Mouse (Mus musculus): ENCODE results near the gene Celf1. TPM values are rescaled to one million over a fixed set of nuclear protein-coding genes. Genes with fewer than 3 reads are reported as not detected.
"Not testable (repeated sequence)": the region's sequence is repeated elsewhere in the genome, so short reads cannot be mapped to it uniquely, and the experiment has no call there.

Celf1 gene
- polyA plus RNA-seq, 1 experiment from 2014 or later, result 34.9 TPM

GRCm38 (mm10) chr2:91019911-91020310 is 79.7 kb downstream of the Celf1 start:
- Histone ChIP-seq H3K9ac (ENCODE audit: low read depth, low read length) (no peak overlapping the region), H3K27me3 (replicated peaks; ENCODE audit: control insufficient read depth, insufficient read depth, low read length) (no peaks in the 10 kb centered on the region), H3K4me3 (ENCODE audit: low read depth, low read length) (no peak overlapping the region), H3K4me1 (replicated peaks; ENCODE audit: control insufficient read depth, insufficient read depth, low read length) (no peaks in the 10 kb centered on the region), H3K27ac (ENCODE audit: low read depth, low read length) (no peak overlapping the region), H3K4me2 (replicated peaks; ENCODE audit: low read depth) (no peak overlapping the region), H3K36me3 (ENCODE audit: control insufficient read depth, insufficient read depth) (peaks cover 39% of the 10 kb centered on the region), H3K9me3 (ENCODE audit: control insufficient read depth) (no peaks in the 10 kb centered on the region)
- no peak for ATAC-seq
- no peak for TF ChIP-seq CTCF (IDR thresholded peaks at IDR 0.05; ENCODE audit: low read depth)
- 95% methylated on average over 3 of the region's 3 CpGs for WGBS

- not testable (repeated sequence) for H3K4me1 ChIP-seq (replicated peaks; ENCODE audit: control insufficient read depth, insufficient read depth, low read length); H3K27ac ChIP-seq (ENCODE audit: low read depth, low read length); ATAC-seq; H3K27me3 ChIP-seq (replicated peaks; ENCODE audit: control insufficient read depth, insufficient read depth, low read length); H3K4me3 ChIP-seq (ENCODE audit: low read depth, low read length); H3K9ac ChIP-seq (ENCODE audit: low read depth, low read length); H3K9me3 ChIP-seq (ENCODE audit: control insufficient read depth); H3K4me2 ChIP-seq (replicated peaks; ENCODE audit: low read depth)
- peaks cover 21% of the 10 kb centered on the region for H3K36me3 ChIP-seq (ENCODE audit: control insufficient read depth, insufficient read depth)
- 96% methylated on average over 7 of the region's 7 CpGs for WGBS
Measured at GRCm38 (mm10) chr2:91022266-91022665, 82.1 kb downstream of the Celf1 start.

DNA sequence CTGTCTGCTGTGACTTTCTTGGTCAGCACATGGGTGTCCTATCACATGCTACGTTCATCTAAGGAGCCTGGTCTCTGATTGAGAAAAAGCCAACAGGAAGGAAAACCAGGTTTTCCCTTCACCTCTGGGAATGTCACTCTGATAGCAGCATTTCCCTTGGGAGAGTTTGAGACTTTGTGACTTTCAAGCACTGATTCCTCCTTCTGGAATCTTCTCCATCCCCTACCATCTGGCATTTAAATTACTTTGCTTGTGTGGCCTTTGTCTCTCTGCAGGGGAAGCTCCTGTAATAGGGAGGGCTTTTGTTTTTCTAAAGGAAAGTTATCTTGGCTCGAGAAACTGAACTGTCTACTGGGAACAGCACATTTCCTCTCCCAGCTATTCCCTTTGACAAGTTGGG is 82.9 kb downstream of the Celf1 start:
- H3K36me3 ChIP-seq (ENCODE audit: control insufficient read depth, insufficient read depth), result peaks cover 12% of the 10 kb centered on the region
- ATAC-seq, result no peak

DNA sequence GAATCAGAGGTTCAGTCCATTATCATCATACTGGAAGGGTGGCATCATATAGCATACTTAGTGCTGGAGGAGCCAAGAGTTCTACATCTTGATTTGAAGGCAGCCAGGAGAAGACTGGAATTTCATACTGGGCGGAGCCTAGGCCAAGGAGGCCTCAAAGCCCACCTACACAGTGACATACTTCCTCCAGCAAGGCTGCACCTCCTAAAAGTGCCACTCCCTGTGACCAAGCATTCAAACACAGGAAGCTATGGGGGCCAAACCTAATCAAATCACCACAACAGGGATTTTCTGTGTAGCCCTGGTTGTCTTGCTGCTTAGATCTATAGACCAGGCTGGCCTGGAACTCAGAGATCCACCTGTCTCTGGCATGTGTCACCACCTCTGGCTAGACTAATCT is 83.8 kb downstream of the Celf1 start:
- Histone ChIP-seq H3K27me3 (replicated peaks; ENCODE audit: control insufficient read depth, insufficient read depth, low read length) (no peaks in the 10 kb centered on the region), H3K9ac (ENCODE audit: low read depth, low read length) (no peak overlapping the region), H3K9me3 (ENCODE audit: control insufficient read depth) (no peaks in the 10 kb centered on the region), H3K36me3 (ENCODE audit: control insufficient read depth, insufficient read depth) (peaks cover 12% of the 10 kb centered on the region), H3K4me2 (replicated peaks; ENCODE audit: low read depth) (no peak overlapping the region), H3K4me3 (ENCODE audit: low read depth, low read length) (no peak overlapping the region), H3K4me1 (replicated peaks; ENCODE audit: control insufficient read depth, insufficient read depth, low read length) (no peaks in the 10 kb centered on the region), H3K27ac (ENCODE audit: low read depth, low read length) (no peak overlapping the region)
- 100% methylated on average over 1 of the region's 1 CpGs for WGBS
- TF ChIP-seq CTCF (IDR thresholded peaks at IDR 0.05; ENCODE audit: low read depth), result no peak
- ATAC-seq, result no peak

More for the DNA sequence above, 82.9 kb downstream of the Celf1 start:
- H3K27ac ChIP-seq (ENCODE audit: low read depth, low read length), result no peak overlapping the region
- no peaks in the 10 kb centered on the region for H3K9me3 ChIP-seq (ENCODE audit: control insufficient read depth)
- H3K9ac ChIP-seq (ENCODE audit: low read depth, low read length), result no peak overlapping the region
- no peaks in the 10 kb centered on the region for H3K4me1 ChIP-seq (replicated peaks; ENCODE audit: control insufficient read depth, insufficient read depth, low read length)
- no peak overlapping the region for H3K4me2 ChIP-seq (replicated peaks; ENCODE audit: low read depth)
- TF ChIP-seq CTCF (IDR thresholded peaks at IDR 0.05; ENCODE audit: low read depth), result no peak
- H3K27me3 ChIP-seq (replicated peaks; ENCODE audit: control insufficient read depth, insufficient read depth, low read length), result no peaks in the 10 kb centered on the region
- no peak overlapping the region for H3K4me3 ChIP-seq (ENCODE audit: low read depth, low read length)
- WGBS, result 68% methylated on average over 2 of the region's 2 CpGs

DNA sequence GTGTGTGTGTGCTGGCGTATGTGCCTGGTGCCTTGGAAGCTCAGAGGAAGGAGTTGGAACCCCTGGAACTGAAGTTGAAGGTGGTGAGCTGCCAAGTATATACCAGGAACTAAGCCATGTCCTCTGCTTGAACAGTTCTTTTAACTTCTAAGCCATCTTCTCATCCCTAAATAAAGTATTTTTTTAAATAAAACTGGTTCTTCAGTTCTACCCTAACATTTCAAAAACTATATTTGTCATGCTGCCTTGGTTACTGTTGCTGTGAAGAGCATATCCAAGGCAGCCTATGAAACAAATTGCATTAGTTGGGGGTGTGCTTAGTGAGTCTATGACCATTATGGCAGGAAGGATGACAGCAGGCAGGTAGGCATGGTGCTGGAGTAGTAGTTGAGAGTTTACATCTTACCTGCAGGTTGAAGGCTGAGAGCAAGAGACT is 84.9 kb downstream of the Celf1 start:
- no peak for TF ChIP-seq CTCF (IDR thresholded peaks at IDR 0.05; ENCODE audit: low read depth)
- Histone ChIP-seq H3K4me1 (replicated peaks; ENCODE audit: control insufficient read depth, insufficient read depth, low read length) (no peaks in the 10 kb centered on the region), H3K27me3 (replicated peaks; ENCODE audit: control insufficient read depth, insufficient read depth, low read length) (no peaks in the 10 kb centered on the region), H3K9ac (ENCODE audit: low read depth, low read length) (no peak overlapping the region), H3K36me3 (ENCODE audit: control insufficient read depth, insufficient read depth) (peaks cover 7% of the 10 kb centered on the region; the same call in 1 of the 2 replicates), H3K4me3 (ENCODE audit: low read depth, low read length) (no peak overlapping the region), H3K4me2 (replicated peaks; ENCODE audit: low read depth) (no peak overlapping the region), H3K9me3 (ENCODE audit: control insufficient read depth) (no peaks in the 10 kb centered on the region), H3K27ac (ENCODE audit: low read depth, low read length) (no peak overlapping the region)
- WGBS, result 89% methylated on average over 1 of the region's 1 CpGs
- no peak for ATAC-seq

GRCm38 (mm10) chr2:91026491-91026890 is 86.3 kb downstream of the Celf1 start:
- H3K4me2 ChIP-seq (replicated peaks; ENCODE audit: low read depth), result no peak overlapping the region
- H3K4me1 ChIP-seq (replicated peaks; ENCODE audit: control insufficient read depth, insufficient read depth, low read length), result no peaks in the 10 kb centered on the region
- H3K36me3 ChIP-seq (ENCODE audit: control insufficient read depth, insufficient read depth), result no peaks in the 10 kb centered on the region; the same call in 1 of the 2 replicates
- H3K27ac ChIP-seq (ENCODE audit: low read depth, low read length), result no peak overlapping the region
- no peak for TF ChIP-seq CTCF (IDR thresholded peaks at IDR 0.05; ENCODE audit: low read depth)
- H3K9ac ChIP-seq (ENCODE audit: low read depth, low read length), result no peak overlapping the region
- no peaks in the 10 kb centered on the region for H3K27me3 ChIP-seq (replicated peaks; ENCODE audit: control insufficient read depth, insufficient read depth, low read length)
- no peaks in the 10 kb centered on the region for H3K9me3 ChIP-seq (ENCODE audit: control insufficient read depth)
- H3K4me3 ChIP-seq (ENCODE audit: low read depth, low read length), result no peak overlapping the region
- 90% methylated on average over 1 of the region's 1 CpGs for WGBS
- ATAC-seq, result no peak
